Mouse (Mus musculus) myocyte (in vitro differentiated cells): ENCODE data around the gene Fgd6. TPM values are rescaled to one million over a fixed set of nuclear protein-coding genes. Genes with fewer than 3 reads are reported as not detected.

Experiments used
- H3K27me3 ChIP-seq: one replicate; pipeline ENCODE4 v1.6.1; 2011; ENCODE audit not compliant: control insufficient read depth, insufficient read depth, insufficient read length
- H3K36me3 ChIP-seq: one replicate; pipeline ENCODE4 v1.6.1; 2011; ENCODE audit not compliant: control insufficient read depth, insufficient read depth
- H3K4me2 ChIP-seq: one replicate; pipeline ENCODE4 v1.6.1; 2011; ENCODE audit warnings: low read depth, control low read depth
- H3K4me3 ChIP-seq: one replicate; pipeline ENCODE4 v1.5.1; 2011; ENCODE audit warnings: mild to moderate bottlenecking, control low read depth, moderate library complexity
- H3K79me2 ChIP-seq: one replicate; pipeline ENCODE4 v1.6.1; 2011; ENCODE audit not compliant: control insufficient read depth, insufficient read depth
- H3ac ChIP-seq: one replicate; pipeline ENCODE4 v1.6.1; 2011; ENCODE audit not compliant: control insufficient read depth, insufficient read length
- CEBPB ChIP-seq: IDR thresholded peaks from 2 replicates; pipeline ENCODE4 v1.6.1; 2011; ENCODE audit warnings: mild to moderate bottlenecking, moderate library complexity; ENCODE audit not compliant: poor library complexity, insufficient read depth, severe bottlenecking
- E2F4 ChIP-seq: IDR thresholded peaks from one replicate; pipeline ENCODE4 v1.6.1; 2011; ENCODE audit warnings: mild to moderate bottlenecking, control low read depth, moderate library complexity; ENCODE audit not compliant: insufficient read depth
- MAX ChIP-seq: IDR thresholded peaks from one replicate; pipeline ENCODE4 v1.6.1; 2011; ENCODE audit warnings: low read depth, mild to moderate bottlenecking, control low read depth
- MYOD1 ChIP-seq, 3 experiments: IDR thresholded peaks; one replicate each; pipeline ENCODE4 v1.6.1; 2011; ENCODE audit warnings: control low read depth in 2 of 3, low read depth in 2 of 3, mild to moderate bottlenecking in 2 of 3, moderate library complexity in 1 of 3; ENCODE audit not compliant: insufficient read length in 2 of 3, control insufficient read depth in 1 of 3
- MYOG ChIP-seq, 3 experiments: IDR thresholded peaks; one replicate each; pipeline ENCODE4 v1.6.1; 2011; ENCODE audit warnings: control low read depth in 2 of 3, low read depth in 2 of 3, mild to moderate bottlenecking in 2 of 3; ENCODE audit not compliant: insufficient read length in 2 of 3, control insufficient read depth in 1 of 3, insufficient read depth in 1 of 3
- POLR2A ChIP-seq: IDR thresholded peaks from one replicate; pipeline ENCODE4 v1.6.1; 2011; ENCODE audit warnings: low read depth, mild to moderate bottlenecking, control low read depth, moderate library complexity; ENCODE audit not compliant: insufficient read length
- POLR2AphosphoS2 ChIP-seq: IDR thresholded peaks from one replicate; pipeline ENCODE4 v1.6.1; 2011; ENCODE audit warnings: low read depth, control low read depth; ENCODE audit not compliant: insufficient read length
- REST ChIP-seq: IDR thresholded peaks from one replicate; pipeline ENCODE4 v1.6.1; 2011; ENCODE audit warnings: mild to moderate bottlenecking, control low read depth, moderate library complexity; ENCODE audit not compliant: insufficient read depth, insufficient read length
- SRF ChIP-seq: IDR thresholded peaks from one replicate; pipeline ENCODE4 v1.6.1; 2011; ENCODE audit warnings: low read depth; ENCODE audit not compliant: control insufficient read depth, insufficient read length
- TCF12 ChIP-seq: IDR thresholded peaks from one replicate; pipeline ENCODE4 v1.6.1; 2011; ENCODE audit warnings: mild to moderate bottlenecking, control low read depth; ENCODE audit not compliant: poor library complexity, insufficient read depth, severe bottlenecking
- TCF3 ChIP-seq: IDR thresholded peaks from one replicate; pipeline ENCODE4 v1.6.1; 2011; ENCODE audit warnings: low read depth, control low read depth; ENCODE audit not compliant: insufficient read length
- USF1 ChIP-seq: IDR thresholded peaks from one replicate; pipeline ENCODE4 v1.6.1; 2011; ENCODE audit warnings: low read depth, mild to moderate bottlenecking, control low read depth, moderate library complexity
- polyA plus RNA-seq: library from polyadenylated mRNA; unstranded; fragments of >200 nt; fragmentation: generic; extraction: Trizol; gene quantifications from one replicate; pipeline ENCODE4 v1.2.1, GENCODE M21; 2012; ENCODE audit warnings: missing spikeins

The Fgd6 gene
- polyA plus RNA-seq, 1 experiment: 1.7 TPM

DNA sequence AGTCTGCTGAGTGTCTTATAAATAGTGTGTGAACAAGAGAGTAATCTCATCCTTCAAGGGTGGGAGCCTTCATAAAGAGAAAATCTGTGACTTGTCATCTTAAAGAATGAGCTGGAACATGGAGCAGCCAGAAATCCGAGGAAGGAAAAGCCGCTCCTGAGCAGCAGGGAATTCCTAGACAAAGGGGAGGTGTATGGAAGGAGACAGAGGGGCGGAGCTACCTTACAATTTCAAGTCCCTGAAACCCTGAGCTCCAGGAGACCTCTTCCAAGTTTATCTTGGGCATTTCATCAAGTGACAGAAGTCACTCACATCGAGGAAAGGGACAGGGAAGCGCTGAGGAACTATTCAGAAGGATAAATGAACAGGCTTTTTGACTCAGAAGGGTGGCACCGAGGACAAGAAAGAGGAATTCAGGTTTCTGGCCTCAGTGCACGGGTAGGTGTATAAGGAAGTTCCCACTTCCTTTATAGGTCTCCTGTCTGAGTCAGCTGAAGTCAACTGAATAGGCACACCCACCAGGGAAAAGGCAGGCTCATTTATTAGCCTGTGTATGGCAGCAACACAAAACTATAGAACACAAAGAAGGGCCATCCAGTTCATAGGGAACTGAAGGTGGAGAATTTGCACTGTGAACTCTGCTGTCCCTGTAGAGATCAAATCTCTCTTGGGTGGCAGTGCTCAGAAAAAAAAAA is 46.4 kb downstream of the Fgd6 start:
- Histone ChIP-seq H3K79me2 (no peaks in the 10 kb centered on the region), H3K36me3 (no peaks in the 10 kb centered on the region), H3K4me3 (no peak overlapping the region), H3K27me3 (no peaks in the 10 kb centered on the region), H3K4me2 (no peak overlapping the region), H3ac (no peak overlapping the region)
- TF ChIP-seq TCF12 (no peak), MAX (no peak), POLR2A (no peak), MYOD1 (IDR thresholded peaks at IDR 0.05; ENCODE audit: control insufficient read depth in 1 of 3, insufficient read length in 2 of 3, low read depth in 2 of 3) (no peak)

GRCm38 (mm10) chr10:94086315-94086714 is 50.5 kb downstream of the Fgd6 start:
- Histone ChIP-seq H3K4me3 (no peak overlapping the region), H3K79me2 (no peaks in the 10 kb centered on the region), H3ac (no peak overlapping the region), H3K36me3 (no peaks in the 10 kb centered on the region), H3K4me2 (no peak overlapping the region), H3K27me3 (no peaks in the 10 kb centered on the region)
- no peak for TF ChIP-seq REST
- no peak for TF ChIP-seq TCF3
- TF ChIP-seq USF1: no peak
- TF ChIP-seq TCF12: no peak
- no peak for TF ChIP-seq E2F4
- TF ChIP-seq CEBPB: no peak
- TF ChIP-seq POLR2A: no peak
- TF ChIP-seq MAX: no peak
- no peak for TF ChIP-seq MYOG (IDR thresholded peaks at IDR 0.05; ENCODE audit: control insufficient read depth in 1 of 3, insufficient read depth in 1 of 3, insufficient read length in 2 of 3, low read depth in 2 of 3)
- no peak for TF ChIP-seq MYOD1 (IDR thresholded peaks at IDR 0.05; ENCODE audit: control insufficient read depth in 1 of 3, insufficient read length in 2 of 3, low read depth in 2 of 3)
- no peak for TF ChIP-seq POLR2AphosphoS2
- no peak for TF ChIP-seq SRF

DNA sequence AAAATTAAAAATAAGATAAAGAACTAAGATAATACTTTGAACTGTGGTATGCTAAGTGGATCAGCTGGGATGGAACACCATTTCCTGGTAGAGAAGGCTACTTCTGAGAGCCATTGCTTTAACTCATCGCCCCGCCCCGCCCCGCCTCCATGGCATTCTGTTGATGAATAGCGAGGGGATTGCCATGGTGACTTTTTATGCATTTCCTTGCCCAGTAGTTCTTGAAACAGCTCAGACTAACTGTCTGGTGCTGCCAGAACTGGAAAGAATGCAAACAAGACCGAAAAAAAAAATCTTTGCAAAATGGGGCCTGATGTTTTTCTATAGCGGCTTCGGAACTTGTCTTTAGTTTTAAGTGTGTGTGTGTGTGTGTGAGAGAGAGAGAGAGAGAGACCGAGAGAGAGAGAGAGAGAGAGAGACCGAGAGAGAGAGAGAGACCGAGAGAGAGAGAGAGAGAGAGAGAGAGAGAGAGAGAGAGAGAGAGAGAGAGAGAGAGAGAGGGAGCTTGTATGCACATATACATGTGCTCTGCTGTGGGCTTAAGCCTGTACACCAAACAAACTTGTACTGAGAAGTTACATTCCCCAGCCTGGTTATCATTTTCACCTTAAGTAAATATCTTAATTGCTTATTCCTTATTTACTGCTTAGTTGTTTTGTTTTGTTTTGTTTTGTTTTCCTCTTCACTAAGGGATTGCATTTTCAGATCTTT is 51.7 kb downstream of the Fgd6 start:
- no peak overlapping the region for H3ac ChIP-seq
- no peaks in the 10 kb centered on the region for H3K36me3 ChIP-seq
- no peaks in the 10 kb centered on the region for H3K79me2 ChIP-seq
- H3K4me3 ChIP-seq: no peak overlapping the region
- TF ChIP-seq REST: no peak
- TF ChIP-seq SRF: no peak
- TF ChIP-seq MYOD1 (IDR thresholded peaks at IDR 0.05; ENCODE audit: control insufficient read depth in 1 of 3, insufficient read length in 2 of 3, low read depth in 2 of 3): no peak
- TF ChIP-seq USF1: no peak
- no peak for TF ChIP-seq TCF12
- TF ChIP-seq POLR2AphosphoS2: no peak
- no peak for TF ChIP-seq E2F4
- no peak for TF ChIP-seq CEBPB
- TF ChIP-seq TCF3: no peak
- no peak for TF ChIP-seq POLR2A
- no peak for TF ChIP-seq MAX
- H3K4me2 ChIP-seq: no peak overlapping the region
- no peaks in the 10 kb centered on the region for H3K27me3 ChIP-seq

GRCm38 (mm10) chr10:94090032-94090431 is 54.2 kb downstream of the Fgd6 start:
- no peaks in the 10 kb centered on the region for H3K36me3 ChIP-seq
- TF ChIP-seq POLR2A (no peak), MYOG (IDR thresholded peaks at IDR 0.05; ENCODE audit: control insufficient read depth in 1 of 3, insufficient read depth in 1 of 3, insufficient read length in 2 of 3, low read depth in 2 of 3) (no peak), MAX (no peak), REST (no peak), POLR2AphosphoS2 (no peak), MYOD1 (IDR thresholded peaks at IDR 0.05; ENCODE audit: control insufficient read depth in 1 of 3, insufficient read length in 2 of 3, low read depth in 2 of 3) (no peak), TCF12 (no peak), TCF3 (no peak), E2F4 (no peak), CEBPB (no peak), SRF (no peak), USF1 (no peak)
- H3K27me3 ChIP-seq: no peaks in the 10 kb centered on the region

DNA sequence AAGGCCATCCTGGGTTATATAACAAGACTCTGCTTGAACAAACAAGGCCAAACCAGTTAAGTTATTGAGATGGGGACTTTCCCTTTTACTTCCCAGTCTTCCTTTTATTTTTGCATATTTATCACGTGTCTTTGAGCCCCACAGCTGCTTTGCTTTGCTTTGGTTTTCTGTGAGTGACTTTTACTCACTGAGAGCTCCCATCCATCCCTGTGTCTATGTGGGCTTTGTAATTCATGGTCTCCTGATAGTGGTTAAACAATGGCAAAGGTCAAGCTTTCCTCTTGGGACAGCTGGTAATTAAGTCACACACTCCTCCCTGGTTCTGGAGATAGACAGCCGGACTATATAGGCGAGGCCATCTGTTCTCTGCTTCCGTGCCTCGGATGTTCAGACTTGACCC is 57.7 kb downstream of the Fgd6 start:
- Histone ChIP-seq H3K79me2 (no peaks in the 10 kb centered on the region), H3K4me3 (no peak overlapping the region), H3K36me3 (no peaks in the 10 kb centered on the region), H3K4me2 (no peak overlapping the region), H3ac (no peak overlapping the region), H3K27me3 (no peaks in the 10 kb centered on the region)
- no peak for TF ChIP-seq USF1
- TF ChIP-seq POLR2AphosphoS2: no peak
- TF ChIP-seq MYOD1 (IDR thresholded peaks at IDR 0.05; ENCODE audit: control insufficient read depth in 1 of 3, insufficient read length in 2 of 3, low read depth in 2 of 3): no peak
- TF ChIP-seq TCF12: no peak
- TF ChIP-seq REST: no peak
- no peak for TF ChIP-seq CEBPB
- no peak for TF ChIP-seq MYOG (IDR thresholded peaks at IDR 0.05; ENCODE audit: control insufficient read depth in 1 of 3, insufficient read depth in 1 of 3, insufficient read length in 2 of 3, low read depth in 2 of 3)
- TF ChIP-seq MAX: no peak
- TF ChIP-seq SRF: no peak
- no peak for TF ChIP-seq POLR2A
- TF ChIP-seq TCF3: no peak
- no peak for TF ChIP-seq E2F4

More at GRCm38 (mm10) chr10:94090032-94090431, 54.2 kb downstream of the Fgd6 start:
- Histone ChIP-seq H3K4me2 (no peak overlapping the region), H3ac (no peak overlapping the region), H3K79me2 (no peaks in the 10 kb centered on the region), H3K4me3 (no peak overlapping the region)
